Mouse (Mus musculus): Measurements from ENCODE around the gene Caskin2. TPM values are rescaled to one million over a fixed set of nuclear protein-coding genes. Genes with fewer than 3 reads are reported as not detected.

Caskin2 gene
- total RNA-seq, 2 experiments from 2014 or later, result 17.7 to 18.6 TPM

DNA sequence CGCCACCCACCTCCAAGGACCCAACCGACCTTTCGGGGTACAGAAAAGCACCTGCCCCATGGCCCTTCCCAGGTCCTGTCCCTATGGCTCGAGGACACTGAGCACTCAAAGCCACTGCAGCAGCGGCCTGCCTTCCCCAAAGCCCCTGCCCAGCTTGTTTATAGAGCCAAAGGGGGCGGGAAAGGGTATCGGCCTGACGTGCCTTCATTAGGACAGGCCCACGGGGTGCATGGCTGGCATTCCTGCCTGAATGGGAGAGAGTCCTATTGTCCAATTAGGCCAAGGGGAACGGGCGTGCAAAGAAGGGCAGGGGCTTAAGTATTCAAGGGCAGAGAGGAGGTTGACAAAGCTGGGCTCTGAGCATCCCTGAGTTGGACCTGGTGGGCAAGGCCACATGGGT, 5.5 kb downstream of the Caskin2 start:
- no peak for DNase-seq (ENCODE audit: low spot score in 2 of 2)

DNA sequence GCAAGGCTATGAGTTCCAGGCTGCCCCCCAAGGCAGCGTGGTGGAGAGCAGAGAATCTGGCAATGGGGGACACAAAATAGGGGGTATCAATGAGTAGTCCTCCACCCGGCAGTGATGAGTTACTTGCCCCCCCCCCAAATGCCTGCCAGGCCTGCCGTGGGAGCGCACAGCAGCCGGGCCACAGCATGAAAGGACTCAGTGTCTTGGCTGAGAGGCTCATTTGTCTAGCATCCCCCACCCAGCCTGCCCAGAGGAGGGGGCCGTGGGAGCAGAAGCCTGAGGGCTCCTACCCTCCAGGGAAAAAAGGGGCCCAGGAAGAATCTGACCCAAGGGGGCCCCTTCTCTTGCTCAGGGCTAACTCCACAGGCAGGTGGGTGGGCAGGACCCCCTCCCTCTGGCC, 6.1 kb downstream of the Caskin2 start:
- DNase-seq (ENCODE audit: low spot score in 2 of 2), result no peak

- no peak for DNase-seq (ENCODE audit: low spot score in 2 of 2)
Observed at GRCm38 (mm10) chr11:115806154-115806553, 7.3 kb downstream of the Caskin2 start.

GRCm38 (mm10) chr11:115805005-115805404, 8.4 kb downstream of the Caskin2 start:
- no peak for DNase-seq (ENCODE audit: low spot score in 2 of 2)

DNA sequence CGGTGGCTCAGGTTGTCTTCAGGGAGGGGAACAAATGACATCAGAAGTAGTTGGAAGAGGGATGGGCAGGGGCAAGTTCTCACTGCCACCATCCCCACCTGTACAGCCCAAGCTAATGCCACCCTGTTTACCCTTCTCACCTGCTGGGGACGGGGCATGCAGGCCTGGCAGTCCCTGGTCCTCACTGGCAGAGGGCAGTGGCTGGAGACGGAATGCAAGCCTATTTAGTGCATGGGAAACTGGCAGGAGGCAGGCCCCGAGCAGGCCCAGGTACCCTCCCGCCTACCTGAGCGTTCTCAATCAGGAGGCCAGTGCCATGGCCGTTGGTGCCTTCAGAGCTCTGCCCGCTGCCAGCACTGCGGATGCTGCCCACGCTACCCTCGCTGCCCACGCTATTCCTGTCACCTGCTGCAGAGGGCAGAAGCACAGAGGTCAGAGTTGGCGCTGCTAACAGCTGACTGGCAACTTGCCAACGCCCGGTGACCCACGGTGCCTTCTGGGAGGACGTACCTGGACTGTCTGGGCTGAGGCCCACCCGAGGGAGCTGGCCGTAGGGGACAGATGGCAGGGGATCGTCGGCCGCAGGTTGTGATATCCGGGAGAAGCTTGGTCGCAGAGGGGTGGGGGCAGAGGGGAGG, 10.2 kb downstream of the Caskin2 start:
- no peak for DNase-seq (ENCODE audit: low spot score in 2 of 2)

- DNase-seq (ENCODE audit: low spot score in 2 of 2), result no peak
Observed at GRCm38 (mm10) chr11:115800981-115801380, 12.5 kb downstream of the Caskin2 start.

DNA sequence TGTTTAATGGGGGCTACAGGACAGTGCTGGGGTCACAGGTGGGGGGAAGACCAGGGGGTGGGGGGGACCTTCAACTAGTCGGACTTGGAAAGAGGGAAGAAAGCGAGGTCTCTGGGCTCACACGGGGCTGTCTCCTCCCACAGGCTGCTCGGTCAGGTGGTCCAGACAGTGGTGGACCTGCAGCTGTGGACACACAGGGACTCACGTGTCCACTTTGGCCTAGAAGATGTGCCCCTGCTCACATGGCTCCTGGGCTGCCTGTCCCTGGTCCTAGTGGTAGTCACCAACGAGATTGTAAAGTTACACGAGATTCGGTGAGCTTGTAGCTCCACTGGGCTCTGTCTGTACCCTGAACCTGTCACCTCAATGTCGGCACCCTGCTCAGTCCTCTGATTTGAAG, 15.8 kb downstream of the Caskin2 start:
- DNase-seq (ENCODE audit: low spot score in 2 of 2), result no peak

DNA sequence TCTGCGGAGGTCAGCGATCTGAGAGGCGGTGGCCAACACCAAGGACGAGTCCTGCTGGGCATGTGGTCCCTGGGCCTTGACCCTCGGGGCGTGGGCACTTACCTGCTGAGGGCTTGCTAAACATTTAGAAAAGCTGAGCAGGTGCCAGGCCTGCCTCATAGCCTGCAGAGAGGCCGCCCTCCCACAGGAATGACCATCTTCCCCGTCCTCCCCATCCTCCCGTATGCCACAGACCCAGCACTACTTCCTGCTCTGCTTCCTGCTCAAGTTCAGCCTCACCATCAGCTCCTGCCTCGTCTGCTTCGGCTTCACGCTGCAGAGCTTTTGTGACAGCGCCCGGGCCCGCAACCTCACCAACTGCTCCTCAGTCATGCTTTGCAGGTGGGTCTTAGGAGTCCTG, 16.5 kb downstream of the Caskin2 start:
- no peak for DNase-seq (ENCODE audit: low spot score in 2 of 2)

GRCm38 (mm10) chr11:115792353-115792752, 21.1 kb downstream of the Caskin2 start:
- no peak for DNase-seq (ENCODE audit: low spot score in 2 of 2)

DNA sequence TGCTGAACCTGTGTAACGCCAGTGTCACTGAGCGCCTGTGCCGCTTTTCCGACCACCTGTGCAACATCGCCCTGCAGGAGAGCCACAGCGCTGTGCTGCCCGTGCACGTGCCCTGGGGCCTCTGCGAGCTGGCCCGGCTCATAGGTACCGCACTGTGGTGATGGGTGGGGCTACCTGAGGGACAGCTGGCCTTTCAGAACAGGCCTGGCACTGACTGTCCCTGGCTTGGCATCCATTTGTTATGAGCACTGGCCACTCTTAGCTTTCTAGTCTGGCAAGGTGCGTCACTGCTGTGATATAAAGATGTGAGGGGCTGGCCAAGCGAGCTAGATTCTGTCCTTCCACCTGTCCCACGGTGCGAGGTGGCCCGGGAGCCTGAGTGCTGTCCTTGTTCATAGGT, 21.5 kb downstream of the Caskin2 start:
- no peak for DNase-seq (ENCODE audit: low spot score in 2 of 2)

DNA sequence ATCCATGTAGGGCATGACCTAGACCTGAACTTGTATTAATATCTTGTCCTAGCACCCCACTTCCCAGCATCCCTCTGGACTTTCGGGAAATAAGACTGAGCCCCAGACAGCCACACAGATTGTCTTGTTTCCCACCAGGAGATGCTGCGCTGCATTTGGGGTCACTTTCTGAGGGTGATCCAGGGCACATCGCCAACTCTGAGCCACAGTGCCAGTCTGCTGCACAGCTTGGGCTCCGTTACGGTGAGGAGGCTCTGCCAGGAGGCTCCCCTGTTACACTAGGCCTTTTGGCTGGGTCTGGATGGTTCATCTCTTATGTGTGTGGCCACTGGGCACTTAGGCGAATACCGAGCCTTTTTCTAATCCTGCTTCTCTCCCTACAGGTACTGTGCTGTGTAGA, 23.7 kb downstream of the Caskin2 start:
- DNase-seq (ENCODE audit: low spot score in 2 of 2), result no peak

GRCm38 (mm10) chr11:115786473-115786872, 27.0 kb downstream of the Caskin2 start:
- DNase-seq (ENCODE audit: low spot score in 2 of 2), result no peak

GRCm38 (mm10) chr11:115780141-115781070, 33.0 kb downstream of the Caskin2 start:
- DNase-seq (ENCODE audit: low spot score in 2 of 2), result peak; percentile 40 to 60

DNA sequence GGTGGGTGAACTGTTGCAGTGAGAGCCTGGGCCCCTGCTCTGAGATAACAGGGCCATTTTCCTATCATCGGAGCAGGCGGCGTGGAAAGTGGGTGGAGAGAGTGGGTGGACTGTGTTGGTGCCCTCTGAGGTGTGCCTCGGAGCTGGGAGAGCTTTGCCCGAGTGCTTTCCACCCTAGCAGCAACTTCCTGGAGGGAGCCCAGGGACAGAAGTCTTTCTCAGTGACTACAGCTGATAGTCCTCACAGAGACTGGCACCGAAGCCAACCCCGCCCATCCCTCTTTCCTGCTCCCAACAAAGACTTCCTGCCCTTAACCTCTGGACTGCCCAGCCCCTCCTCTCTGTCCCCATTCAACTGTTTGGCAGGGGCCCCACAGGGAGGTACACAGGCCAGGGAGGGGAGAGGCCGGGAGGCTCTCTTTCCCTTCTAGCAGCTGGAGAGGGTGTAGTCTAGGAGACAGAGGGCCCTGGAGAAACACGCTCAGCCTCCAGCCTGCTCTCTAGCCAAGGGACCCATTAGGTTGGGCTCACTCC, 34.3 kb downstream of the Caskin2 start:
- DNase-seq (ENCODE audit: low spot score in 2 of 2), result peak; percentile 25 to 38

DNA sequence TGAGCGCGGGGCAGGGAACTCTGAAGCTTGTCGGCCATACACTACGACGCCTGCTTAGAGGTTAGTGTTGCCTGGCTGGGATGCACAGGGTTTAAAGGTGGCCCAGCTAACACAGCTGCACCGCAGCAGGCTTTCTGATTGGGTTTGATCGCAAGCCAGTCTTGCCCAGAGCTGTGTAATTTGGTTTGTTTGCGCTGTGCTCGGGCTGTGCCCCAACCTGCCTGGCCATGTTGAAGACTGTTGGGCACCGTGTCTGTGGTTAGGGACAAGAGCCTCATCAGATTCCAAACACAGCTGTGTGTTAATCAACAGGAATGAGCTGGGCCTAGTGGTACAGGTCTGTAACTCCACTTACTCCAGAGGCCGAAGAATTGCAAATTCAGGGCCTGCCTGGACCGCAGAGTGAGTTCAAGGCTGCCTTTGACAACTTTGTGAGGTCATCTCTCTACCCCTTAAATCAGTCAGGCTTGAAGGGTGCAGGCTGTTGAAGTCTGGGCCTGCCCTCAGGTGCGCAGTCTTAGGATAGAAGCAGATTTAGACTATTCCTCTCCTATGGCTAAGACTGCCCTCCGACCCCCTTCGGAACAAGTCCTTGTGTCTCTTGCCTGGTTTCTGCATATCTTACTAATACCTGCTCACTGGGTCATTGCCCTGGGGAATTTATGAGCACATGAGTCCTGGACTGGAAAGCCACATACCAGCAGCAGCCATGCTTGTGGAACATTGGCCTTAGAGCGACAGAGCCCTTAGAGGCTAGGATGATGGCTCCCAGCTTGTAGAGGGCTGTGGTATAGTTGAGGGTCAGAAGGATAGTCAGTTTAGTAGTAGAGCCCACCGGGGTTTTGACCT, 35.7 kb downstream of the Caskin2 start:
- DNase-seq (ENCODE audit: low spot score in 2 of 2), result no peak

DNA sequence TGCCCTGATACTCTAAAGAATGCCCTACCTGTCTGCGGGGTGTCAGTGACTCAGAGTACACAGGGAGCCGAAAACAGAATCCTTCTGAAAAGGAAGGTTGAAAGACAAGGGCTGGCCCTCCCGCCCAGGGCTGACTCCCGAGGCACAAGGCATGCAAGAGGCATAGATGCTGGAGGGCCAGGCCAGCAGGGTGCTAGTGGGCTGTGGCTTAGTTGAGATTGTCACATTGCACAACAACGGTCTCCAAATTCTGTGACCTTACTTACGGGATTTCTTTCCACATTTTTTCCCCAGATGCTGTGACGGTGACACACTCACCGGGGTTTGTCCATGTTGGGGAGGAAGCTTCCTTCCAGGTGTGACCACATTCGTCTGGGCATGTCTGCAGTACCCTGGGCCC, 36.5 kb downstream of the Caskin2 start:
- no peak for DNase-seq (ENCODE audit: low spot score in 2 of 2)

DNA sequence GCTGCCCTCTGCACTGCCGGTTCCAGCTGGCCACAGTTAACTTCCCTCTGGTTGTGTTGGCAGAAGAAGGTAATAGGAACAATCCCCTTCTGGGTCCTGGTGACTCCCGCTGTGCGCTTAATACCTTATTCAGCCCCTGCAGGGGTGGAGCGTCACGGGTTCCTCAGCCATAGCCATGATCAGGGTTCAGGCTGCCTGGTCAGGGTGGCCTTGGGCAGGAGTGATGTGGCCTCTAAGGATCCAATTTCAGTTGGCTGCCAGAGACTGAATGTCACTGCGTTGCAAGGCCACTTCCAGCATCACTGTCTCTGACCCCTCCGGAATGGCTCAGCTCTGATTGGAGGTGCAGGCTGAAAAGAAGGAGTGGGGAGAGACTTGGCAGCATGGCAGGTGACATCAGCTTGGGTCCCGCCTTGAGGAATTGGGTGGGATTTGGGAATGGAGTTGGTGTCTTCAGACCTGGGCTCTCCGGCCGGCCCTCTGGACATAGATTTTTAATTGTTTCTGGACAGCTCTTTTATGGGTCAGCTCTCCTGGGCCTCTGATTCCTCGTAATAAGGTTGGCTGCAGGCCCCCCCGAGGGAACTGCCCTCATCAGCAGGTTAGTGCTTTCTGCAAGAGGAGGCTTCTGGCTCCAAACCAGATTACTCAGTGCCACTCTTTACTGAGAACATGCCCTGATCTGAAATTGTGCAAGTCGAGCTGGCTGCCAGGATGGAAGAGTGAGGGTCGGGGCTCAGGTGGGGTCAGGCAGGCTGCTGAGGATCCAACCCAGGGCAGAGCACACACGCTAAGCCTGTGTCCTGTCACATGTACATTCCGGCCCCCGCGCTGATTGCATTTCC, 37.4 kb downstream of the Caskin2 start:
- no peak for DNase-seq (ENCODE audit: low spot score in 2 of 2)

DNA sequence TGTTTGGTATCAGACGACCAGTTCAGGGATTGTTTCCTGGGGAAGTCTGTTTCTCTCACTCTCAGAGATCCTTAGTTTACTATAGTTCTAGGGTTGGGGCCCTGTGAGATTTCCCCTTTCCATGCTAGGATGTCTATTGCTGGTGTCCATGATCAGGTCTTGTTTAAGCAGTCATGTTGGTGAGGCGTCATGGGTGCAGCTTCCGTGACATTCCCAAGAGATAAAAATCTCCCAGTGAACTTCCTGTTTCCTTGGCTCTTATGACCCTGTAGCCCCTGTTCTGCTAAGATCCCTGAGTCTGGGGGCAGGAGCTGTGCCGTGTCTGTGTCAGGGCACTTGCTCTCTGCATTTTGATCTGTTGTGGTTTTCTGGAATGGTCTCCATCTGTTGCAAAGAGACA, 38.8 kb downstream of the Caskin2 start:
- DNase-seq (ENCODE audit: low spot score in 2 of 2), result no peak

- no peak for DNase-seq (ENCODE audit: low spot score in 2 of 2)
Observed at GRCm38 (mm10) chr11:115768896-115769295, 44.5 kb downstream of the Caskin2 start.

DNA sequence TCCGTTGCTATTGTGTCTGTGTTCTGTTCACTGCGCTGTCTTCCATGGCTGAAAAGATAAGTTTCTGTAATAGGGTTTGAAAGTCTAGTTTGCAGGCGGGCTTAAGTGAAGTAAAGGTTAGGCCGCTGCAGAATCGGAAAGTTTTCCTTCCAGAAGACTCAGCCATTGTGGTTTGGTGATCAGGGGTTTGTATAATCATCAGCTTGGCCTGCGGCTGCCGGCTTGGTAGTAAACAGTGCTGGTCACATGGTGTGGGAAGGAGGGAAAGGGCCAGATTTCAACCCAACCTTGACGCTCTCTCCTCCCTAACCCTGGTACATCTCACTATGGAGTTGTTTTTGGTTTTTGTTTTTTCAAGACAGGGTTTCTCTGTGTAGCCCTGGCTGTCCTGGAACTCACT, 46.5 kb downstream of the Caskin2 start:
- DNase-seq (ENCODE audit: low spot score in 2 of 2), result no peak
